In genomic region chr1:135768400-135768799, GRCm38 (mm10) we compare ENCODE assay signal across 12 mouse cellular contexts. TPM values are rescaled to one million over a fixed set of nuclear protein-coding genes. Genes with fewer than 3 reads are reported as not detected.
DNase-seq lines count a peak whose midpoint lies in the region; ATAC-seq lines count a peak whose summit lies in the region.
"Had no signal": no experiment of that assay in that cellular context is flagged by ENCODE, and none has a peak within 500 bp of the region (broad histone marks: within the 10 kb centered on the region; RNA-seq: fewer than 3 reads in every experiment).

No protein-coding gene starts in this region.

- H3K27ac ChIP-seq in heart, embryonic 14.5 days (replicated peaks in 1 of 2; ENCODE audit: control insufficient read depth in 1 of 2, insufficient read depth in 1 of 2, low read depth in 2 of 2, low read length in 2 of 2), result no peak overlapping the region
- no peak overlapping the region for H3K27ac ChIP-seq in lung, embryonic 15.5 days
- H3K27ac ChIP-seq in stomach, embryonic 14.5 days (ENCODE audit: low read length), result no peak overlapping the region

- peak overlapping the region in 1 of 2 experiments; percentile 84; a peak in 2 of 4 replicates for H3K4me3 ChIP-seq in heart, embryonic 14.5 days (ENCODE audit: control insufficient read depth in 1 of 2, insufficient read depth in 1 of 2, low read depth in 1 of 2, low read length in 2 of 2)
- no peak overlapping the region for H3K4me3 ChIP-seq in lung, embryonic 15.5 days
- H3K4me3 ChIP-seq in stomach, embryonic 14.5 days (ENCODE audit: low read depth, low read length), result no peak overlapping the region

- no peak for ATAC-seq in heart, embryonic 14.5 days (ENCODE audit: insufficient number of reproducible peaks, insufficient read depth, low FRiP score, low read depth)
- ATAC-seq in lung, embryonic 15.5 days (ENCODE audit: borderline replicate concordance, extremely low read depth, low FRiP score, low TSS enrichment), result no peak
- no peak for ATAC-seq in stomach, embryonic 14.5 days (ENCODE audit: insufficient number of reproducible peaks, insufficient read depth, low FRiP score, low read depth)

- no peaks in the 10 kb centered on the region for H3K27me3 ChIP-seq in heart, embryonic 14.5 days (ENCODE audit: control insufficient read depth, insufficient read depth, low read length)
- H3K27me3 ChIP-seq in lung, embryonic 15.5 days, result no peaks in the 10 kb centered on the region
- no peaks in the 10 kb centered on the region for H3K27me3 ChIP-seq in stomach, embryonic 14.5 days (ENCODE audit: control insufficient read depth, insufficient read depth, low read length)

- no peak for DNase-seq in heart, postnatal 36 days
- DNase-seq in lung, postnatal 10 days, result no peak
- DNase-seq in adipocyte (ENCODE audit: low spot score), result peak; percentile 36
- no peak for DNase-seq in gastrocnemius, postnatal 25 days
- DNase-seq in adrenal gland, adult 2 months, result no peak
- DNase-seq: adrenal gland, postnatal 10 days; cerebellum, postnatal 25 days; kidney, adult 8-10 months had no signal

- H3K4me1 ChIP-seq in heart, embryonic 14.5 days (ENCODE audit: control insufficient read depth in 2 of 2, insufficient read depth in 2 of 2, low read length in 2 of 2), result peaks cover 52 to 63% of the 10 kb centered on the region in 2 experiments
- peaks cover 60% of the 10 kb centered on the region for H3K4me1 ChIP-seq in lung, embryonic 15.5 days
- peaks cover 28% of the 10 kb centered on the region; the same call in 1 of the 2 replicates for H3K4me1 ChIP-seq in stomach, embryonic 14.5 days (ENCODE audit: control insufficient read depth, insufficient read depth, low read length)

- peak overlapping the region; percentile 90 for H3K4me2 ChIP-seq in heart, embryonic 14.5 days (ENCODE audit: low read length)
- peak overlapping the region; percentile 86; the same call in 1 of the 2 replicates for H3K4me2 ChIP-seq in lung, embryonic 15.5 days
- peak overlapping the region; percentile 81 for H3K4me2 ChIP-seq in stomach, embryonic 14.5 days (replicated peaks; ENCODE audit: low read depth, low read length)
- H3K4me2 ChIP-seq: midbrain, embryonic 11.5 days had no signal

- WGBS in heart, embryonic 14.5 days, result 54% methylated on average over 2 of the region's 2 CpGs
- 88% methylated on average over 2 of the region's 2 CpGs for WGBS in lung, embryonic 15.5 days
- 83% methylated on average over 2 of the region's 2 CpGs for WGBS in stomach, embryonic 14.5 days

- intact Hi-C loops in heart, postnatal 36 days (cut with DNase I), result no loop called here

- H3K9ac ChIP-seq in heart, embryonic 14.5 days (ENCODE audit: low read length), result no peak overlapping the region
- H3K9ac ChIP-seq in lung, embryonic 15.5 days, result no peak overlapping the region
- no peak overlapping the region for H3K9ac ChIP-seq in stomach, embryonic 14.5 days (replicated peaks; ENCODE audit: low read depth, low read length)

- peaks cover 30% of the 10 kb centered on the region for H3K36me3 ChIP-seq in heart, embryonic 14.5 days (ENCODE audit: control insufficient read depth, insufficient read depth, low read length)
- peaks cover 16% of the 10 kb centered on the region; the same call in 1 of the 2 replicates for H3K36me3 ChIP-seq in lung, embryonic 15.5 days
- peaks cover 14% of the 10 kb centered on the region for H3K36me3 ChIP-seq in stomach, embryonic 14.5 days (ENCODE audit: control insufficient read depth, insufficient read depth, low read length)

- H3K9me3 ChIP-seq in heart, embryonic 14.5 days (ENCODE audit: control insufficient read depth, low read length), result no peaks in the 10 kb centered on the region
- H3K9me3 ChIP-seq in lung, embryonic 15.5 days, result no peaks in the 10 kb centered on the region
- no peaks in the 10 kb centered on the region for H3K9me3 ChIP-seq in stomach, embryonic 14.5 days (ENCODE audit: control insufficient read depth, low read depth, low read length)

RNA-seq across cellular contexts. Expression of gene Phlda3, which starts 2.5 kb away (rescaled TPM):
- polyA plus RNA-seq in heart, embryonic 14.5 days (2014; fragmentation: Nextera tagmentation; extraction: Ambion mirVana), result 72.4 and 77.2 TPM in 2 replicates
- total RNA-seq in heart, postnatal 36 days (2021), result 10 to 100 TPM in 1 of 2 experiments, 1 to 10 TPM in 1; 9.7 to 13.3 TPM
- polyA plus RNA-seq in lung, embryonic 15.5 days (2015; fragmentation: Nextera tagmentation; extraction: Ambion mirVana), result 79.9 and 80.0 TPM in 2 replicates
- polyA plus RNA-seq in stomach, embryonic 14.5 days (2014; fragmentation: Nextera tagmentation; extraction: Ambion mirVana), result 82.1 and 86.8 TPM in 2 replicates
- total RNA-seq in gastrocnemius, postnatal 25 days (2021), result 100 to 1,000 TPM in 1 of 2 experiments, 10 to 100 TPM in 1; 56.9 to 161 TPM
- total RNA-seq in adrenal gland, adult 2 months (2021), result 10 to 100 TPM; 35.1 to 83.1 TPM
- 119 and 180 TPM in 2 replicates for polyA plus RNA-seq in adrenal gland, adult 2 months (2012; rRNA removed)

RNA-seq across cellular contexts. Expression of gene Tnni1, which starts 10.8 kb away (rescaled TPM):
- 5,020 and 5,035 TPM in 2 replicates for polyA plus RNA-seq in heart, embryonic 14.5 days (2014; fragmentation: Nextera tagmentation; extraction: Ambion mirVana)
- 1 to 10 TPM; 1.0 to 1.4 TPM for total RNA-seq in heart, postnatal 36 days (2021)
- 97.5 and 117 TPM in 2 replicates for polyA plus RNA-seq in lung, embryonic 15.5 days (2015; fragmentation: Nextera tagmentation; extraction: Ambion mirVana)
- polyA plus RNA-seq in stomach, embryonic 14.5 days (2014; fragmentation: Nextera tagmentation; extraction: Ambion mirVana), result 1.9 and 3.2 TPM in 2 replicates
- 100 to 1,000 TPM in 1 of 2 experiments, 10 to 100 TPM in 1; 73.2 to 356 TPM for total RNA-seq in gastrocnemius, postnatal 25 days (2021)
- total RNA-seq in adrenal gland, adult 2 months (2021), result not detected
- 0.15 and 0.28 TPM in 2 replicates for polyA plus RNA-seq in adrenal gland, adult 2 months (2012; rRNA removed)

RNA-seq across cellular contexts. Expression of gene Csrp1, which starts 48.5 kb away (rescaled TPM):
- polyA plus RNA-seq in heart, embryonic 14.5 days (2014; fragmentation: Nextera tagmentation; extraction: Ambion mirVana), result 133 and 220 TPM in 2 replicates
- 10 to 100 TPM; 46.5 to 52.8 TPM for total RNA-seq in heart, postnatal 36 days (2021)
- polyA plus RNA-seq in lung, embryonic 15.5 days (2015; fragmentation: Nextera tagmentation; extraction: Ambion mirVana), result 275 and 280 TPM in 2 replicates
- polyA plus RNA-seq in stomach, embryonic 14.5 days (2014; fragmentation: Nextera tagmentation; extraction: Ambion mirVana), result 232 and 265 TPM in 2 replicates
- total RNA-seq in gastrocnemius, postnatal 25 days (2021), result 10 to 100 TPM; 24.8 to 41.1 TPM
- total RNA-seq in adrenal gland, adult 2 months (2021), result 100 to 1,000 TPM in 1 of 2 experiments, 10 to 100 TPM in 1; 68.0 to 133 TPM
- 65.7 and 70.2 TPM in 2 replicates for polyA plus RNA-seq in adrenal gland, adult 2 months (2012; rRNA removed)

RNA-seq across cellular contexts. Expression of gene Lad1, which starts 50.0 kb away (rescaled TPM):
- 3.1 and 4.8 TPM in 2 replicates for polyA plus RNA-seq in heart, embryonic 14.5 days (2014; fragmentation: Nextera tagmentation; extraction: Ambion mirVana)
- total RNA-seq in heart, postnatal 36 days (2021), result 1 to 10 TPM; 5.6 to 8.2 TPM
- polyA plus RNA-seq in lung, embryonic 15.5 days (2015; fragmentation: Nextera tagmentation; extraction: Ambion mirVana), result 14.9 and 17.0 TPM in 2 replicates
- polyA plus RNA-seq in stomach, embryonic 14.5 days (2014; fragmentation: Nextera tagmentation; extraction: Ambion mirVana), result 58.2 and 60.5 TPM in 2 replicates
- total RNA-seq in gastrocnemius, postnatal 25 days (2021), result not detected
- total RNA-seq in adrenal gland, adult 2 months (2021), result under 1 TPM; 0.14 to 0.17 TPM
- 0.38 and 0.40 TPM in 2 replicates for polyA plus RNA-seq in adrenal gland, adult 2 months (2012; rRNA removed)

Comparison
In these comparisons a context has a peak if more than half of its experiments do, and no peak if none do; other contexts are left out.
1. RNA of gene Tnni1, which starts 10.8 kb away (polyA plus RNA-seq): 5,020 to 5,035 TPM in heart, embryonic 14.5 days; 97.5 to 117 TPM in lung, embryonic 15.5 days, 1.9 to 3.2 TPM in stomach, embryonic 14.5 days and 0.15 to 0.28 TPM in adrenal gland, adult 2 months; every median in the first group is over 10 times any median in the second.
2. Peak in every context shown above with its lines, with median percentiles within 50 percentile points of each other: H3K4me2 ChIP-seq.